23 mouse cellular contexts compared by ENCODE assay signal in the genomic region with DNA sequence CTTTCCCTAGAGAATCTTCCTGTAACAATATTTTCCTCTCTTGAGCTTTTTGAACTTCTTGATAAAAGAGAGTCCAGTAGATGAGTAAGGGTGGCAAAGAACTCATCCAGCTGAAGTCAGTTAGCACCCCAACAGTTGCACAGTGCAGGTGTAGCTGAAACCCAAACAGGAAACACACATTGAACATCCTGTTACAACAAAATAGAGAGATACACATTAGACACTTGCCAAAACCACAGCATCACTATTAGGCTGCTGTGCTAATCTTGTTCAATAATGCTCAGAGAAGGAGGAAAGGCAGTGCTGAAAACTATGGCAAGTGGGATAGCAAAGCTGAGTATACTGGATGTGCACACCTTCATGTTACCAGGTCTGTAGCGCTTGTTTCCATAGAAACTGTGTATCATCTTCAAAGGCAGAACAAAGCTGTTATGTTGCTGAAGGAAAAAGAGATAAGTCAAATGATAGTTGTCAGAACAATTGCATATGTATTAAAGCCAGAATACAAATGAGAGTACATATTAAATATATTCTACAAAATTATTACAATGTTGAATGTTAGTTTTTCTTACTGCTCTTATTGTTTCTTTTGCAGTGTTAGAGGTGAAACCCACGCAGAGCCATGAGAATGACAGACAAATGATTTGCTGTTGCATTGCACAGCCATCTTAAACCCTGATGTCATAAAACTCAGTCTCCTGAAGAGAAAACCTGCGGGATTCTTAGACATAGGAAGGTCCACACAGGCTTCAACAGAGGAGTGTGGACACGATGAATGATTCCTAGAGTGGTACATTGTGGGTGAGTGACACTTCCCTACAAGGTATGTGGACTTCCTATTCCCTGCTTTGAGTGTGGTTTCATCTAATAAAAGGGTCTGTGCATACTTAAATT. TPM values are rescaled to one million over a fixed set of nuclear protein-coding genes. Genes with fewer than 3 reads are reported as not detected.
DNase-seq lines count a peak whose midpoint lies in the region; ATAC-seq and TF ChIP-seq lines count a peak whose summit lies in the region.
"Had no signal": no experiment of that assay in that cellular context is flagged by ENCODE, and none has a peak within 500 bp of the region (broad histone marks: within the 10 kb centered on the region; RNA-seq: fewer than 3 reads in every experiment).

No protein-coding gene starts in this region.

- no peak overlapping the region for H3K27ac ChIP-seq in midbrain, embryonic 14.5 days (replicated peaks; ENCODE audit: low read depth, low read length)
- H3K27ac ChIP-seq in midbrain, embryonic 10.5 days (replicated peaks) = no peak overlapping the region
- no peak overlapping the region for H3K27ac ChIP-seq in midbrain, postnatal 0 days (ENCODE audit: low read depth, low read length)
- no peak overlapping the region for H3K27ac ChIP-seq in lung, postnatal 0 days (ENCODE audit: low read length)
- H3K27ac ChIP-seq: embryonic facial prominence, embryonic 10.5 days; forebrain, embryonic 12.5 days; heart, adult 2 months; hindbrain, embryonic 10.5 days; hindbrain, postnatal 0 days; limb, embryonic 10.5 days; neural tube, embryonic 13.5 days; stomach, embryonic 15.5 days had no signal

- WGBS in midbrain, embryonic 14.5 days = 83% methylated on average over 4 of the region's 4 CpGs
- WGBS in midbrain, embryonic 10.5 days = 87% methylated on average over 4 of the region's 4 CpGs
- WGBS in midbrain, postnatal 0 days = 73% methylated on average over 4 of the region's 4 CpGs
- WGBS in lung, postnatal 0 days = 89% methylated on average over 4 of the region's 4 CpGs

- no peak overlapping the region for H3K4me3 ChIP-seq in midbrain, embryonic 14.5 days (replicated peaks; ENCODE audit: low read depth, low read length)
- no peak overlapping the region for H3K4me3 ChIP-seq in midbrain, embryonic 10.5 days
- no peak overlapping the region for H3K4me3 ChIP-seq in midbrain, postnatal 0 days (ENCODE audit: low read depth, low read length)
- no peak overlapping the region for H3K4me3 ChIP-seq in lung, postnatal 0 days (ENCODE audit: low read depth, low read length)
- H3K4me3 ChIP-seq: embryonic facial prominence, embryonic 10.5 days; forebrain, embryonic 12.5 days; heart, adult 2 months; hindbrain, embryonic 10.5 days; limb, embryonic 10.5 days; neural tube, embryonic 13.5 days; stomach, embryonic 15.5 days had no signal

- no peak overlapping the region for H3K9ac ChIP-seq in midbrain, embryonic 14.5 days (replicated peaks; ENCODE audit: low read length)
- H3K9ac ChIP-seq in midbrain, postnatal 0 days (replicated peaks; ENCODE audit: low read length, poor library complexity, severe bottlenecking) = no peak overlapping the region
- no peak overlapping the region for H3K9ac ChIP-seq in lung, postnatal 0 days (replicated peaks; ENCODE audit: low read depth)
- H3K9ac ChIP-seq: forebrain, embryonic 12.5 days; lung, embryonic 14.5 days; neural tube, embryonic 13.5 days; stomach, embryonic 15.5 days had no signal

- H3K4me2 ChIP-seq in midbrain, embryonic 14.5 days (ENCODE audit: low read length) = no peak overlapping the region
- H3K4me2 ChIP-seq in midbrain, postnatal 0 days (ENCODE audit: low read depth, low read length, poor library complexity, severe bottlenecking) = no peak overlapping the region
- H3K4me2 ChIP-seq in lung, postnatal 0 days (replicated peaks; ENCODE audit: low read depth, low read length) = no peak overlapping the region
- H3K4me2 ChIP-seq: forebrain, embryonic 12.5 days; lung, embryonic 14.5 days; neural tube, embryonic 13.5 days; stomach, embryonic 15.5 days had no signal

- H3K27me3 ChIP-seq in midbrain, embryonic 14.5 days (ENCODE audit: control insufficient read depth, insufficient read depth, low read length) = no peaks in the 10 kb centered on the region
- no peaks in the 10 kb centered on the region for H3K27me3 ChIP-seq in midbrain, embryonic 10.5 days (ENCODE audit: low read depth, poor library complexity, severe bottlenecking)
- H3K27me3 ChIP-seq in midbrain, postnatal 0 days (ENCODE audit: insufficient read depth, low read length) = no peaks in the 10 kb centered on the region
- H3K27me3 ChIP-seq in lung, postnatal 0 days (replicated peaks; ENCODE audit: insufficient read depth, low read length) = no peaks in the 10 kb centered on the region
- H3K27me3 ChIP-seq: CH12.LX; forebrain, embryonic 12.5 days; neural tube, embryonic 13.5 days; stomach, embryonic 15.5 days had no signal

- TF ChIP-seq EP300 in lung, postnatal 0 days (IDR thresholded peaks at IDR 0.05) = no peak

- H3K9me3 ChIP-seq in midbrain, embryonic 14.5 days (ENCODE audit: control insufficient read depth, low read length) = no peaks in the 10 kb centered on the region
- no peaks in the 10 kb centered on the region for H3K9me3 ChIP-seq in midbrain, embryonic 10.5 days (replicated peaks)
- no peaks in the 10 kb centered on the region for H3K9me3 ChIP-seq in midbrain, postnatal 0 days (ENCODE audit: low read length)
- no peaks in the 10 kb centered on the region for H3K9me3 ChIP-seq in lung, postnatal 0 days (ENCODE audit: low read length)
- H3K9me3 ChIP-seq: embryonic facial prominence, embryonic 10.5 days; forebrain, embryonic 12.5 days; hindbrain, embryonic 10.5 days; limb, embryonic 10.5 days; neural tube, embryonic 13.5 days; stomach, embryonic 15.5 days had no signal

- no peaks in the 10 kb centered on the region for H3K4me1 ChIP-seq in midbrain, embryonic 14.5 days (ENCODE audit: control insufficient read depth, insufficient read depth, low read length)
- no peaks in the 10 kb centered on the region for H3K4me1 ChIP-seq in midbrain, embryonic 10.5 days
- no peaks in the 10 kb centered on the region for H3K4me1 ChIP-seq in midbrain, postnatal 0 days (ENCODE audit: insufficient read depth, low read length)
- H3K4me1 ChIP-seq in lung, postnatal 0 days (ENCODE audit: insufficient read depth, low read depth, low read length) = no peaks in the 10 kb centered on the region
- H3K4me1 ChIP-seq: embryonic facial prominence, embryonic 10.5 days; forebrain, embryonic 12.5 days; hindbrain, embryonic 10.5 days; limb, embryonic 10.5 days; neural tube, embryonic 13.5 days; stomach, embryonic 15.5 days had no signal

- H3K36me3 ChIP-seq in midbrain, embryonic 14.5 days (ENCODE audit: control insufficient read depth, insufficient read depth, low read length) = no peaks in the 10 kb centered on the region
- H3K36me3 ChIP-seq in midbrain, embryonic 10.5 days = no peaks in the 10 kb centered on the region
- H3K36me3 ChIP-seq in midbrain, postnatal 0 days (ENCODE audit: insufficient read depth, low read length) = no peaks in the 10 kb centered on the region
- no peaks in the 10 kb centered on the region for H3K36me3 ChIP-seq in lung, postnatal 0 days (ENCODE audit: insufficient read depth, low read length)
- H3K36me3 ChIP-seq: embryonic facial prominence, embryonic 10.5 days; forebrain, embryonic 12.5 days; hindbrain, embryonic 10.5 days; limb, embryonic 10.5 days; neural tube, embryonic 13.5 days; stomach, embryonic 15.5 days had no signal

- DNase-seq in midbrain, embryonic 14.5 days = peak; percentile 37
- DNase-seq in midbrain, embryonic 10.5 days (ENCODE audit: low spot score) = no peak
- DNase-seq in midbrain, postnatal 0 days (ENCODE audit: low spot score) = peak; percentile 24
- DNase-seq in thymus, postnatal 36 days = peak; percentile 38 to 42
- no peak for DNase-seq in layer of hippocampus, adult 11-12 months (ENCODE audit: low spot score)
- DNase-seq in lung, postnatal 0 days (ENCODE audit: low spot score) = no peak
- DNase-seq: cerebellum, adult 2 months; cerebellum, postnatal 36 days; gastrocnemius, postnatal 14 days; heart, adult 2 months; kidney, adult 2 months; kidney, postnatal 10 days; lung, embryonic 14.5 days had no signal

- no peak for TF ChIP-seq CTCF in midbrain, postnatal 0 days (IDR thresholded peaks at IDR 0.05)
- TF ChIP-seq CTCF in lung, postnatal 0 days (IDR thresholded peaks at IDR 0.05) = no peak

- no peak for ATAC-seq in midbrain, embryonic 14.5 days (ENCODE audit: low FRiP score, low TSS enrichment)
- ATAC-seq in activated CD4-positive, CD25-positive, alpha-beta regulatory T cell, adult 4 months = peak; percentile 80
- ATAC-seq in midbrain, postnatal 0 days (ENCODE audit: low FRiP score) = peak; percentile 52; the same call in 1 of the 2 replicates
- ATAC-seq in megakaryocyte progenitor cell, adult 5-6 weeks (replicated peaks; ENCODE audit: poor library complexity) = no peak
- ATAC-seq in lung, postnatal 0 days = no peak
- ATAC-seq: hindbrain, postnatal 0 days had no signal

RNA-seq across cellular contexts. Expression of gene Itga4, which starts 23.9 kb away (rescaled TPM):
- 2.4 and 4.6 TPM in 2 replicates for polyA plus RNA-seq in midbrain, embryonic 14.5 days (2014; fragmentation: Nextera tagmentation; extraction: Ambion mirVana)
- 7.9 and 10.4 TPM in 2 replicates for polyA plus RNA-seq in midbrain, embryonic 10.5 days (2016; fragmentation: Nextera tagmentation; extraction: Ambion mirVana)
- polyA plus RNA-seq in activated CD4-positive, CD25-positive, alpha-beta regulatory T cell, adult 4 months (2017; shearing (Covaris generic)) = 100 to 1,000 TPM; 154 to 180 TPM
- 3.1 and 4.3 TPM in 2 replicates for total RNA-seq in midbrain, postnatal 0 days (2014; rRNA removed)
- 1.4 and 1.5 TPM in 2 replicates for polyA plus RNA-seq in midbrain, postnatal 0 days (2015; fragmentation: Nextera tagmentation; extraction: Ambion mirVana)
- 111 and 140 TPM in 2 replicates for total RNA-seq in megakaryocyte progenitor cell, adult 5-6 weeks (2015)
- 80.4 and 107 TPM in 2 replicates for total RNA-seq in megakaryocyte progenitor cell, adult 5-6 weeks (2017)
- polyA plus RNA-seq in lung, postnatal 0 days (2015; fragmentation: Nextera tagmentation; extraction: Ambion mirVana) = 4.5 and 5.6 TPM in 2 replicates

Comparison
In these comparisons a context has a peak if more than half of its experiments do, and no peak if none do; other contexts are left out.
1. ATAC-seq: peak in activated CD4-positive, CD25-positive, alpha-beta regulatory T cell, adult 4 months (single experiment) and midbrain, postnatal 0 days (single experiment); none in midbrain, embryonic 14.5 days (single experiment), megakaryocyte progenitor cell, adult 5-6 weeks (single experiment) and lung, postnatal 0 days (single experiment).
2. DNase-seq: peak in midbrain, embryonic 14.5 days (single experiment), midbrain, postnatal 0 days (single experiment) and thymus, postnatal 36 days (2 of 2); none in midbrain, embryonic 10.5 days (single experiment), layer of hippocampus, adult 11-12 months (single experiment) and lung, postnatal 0 days (single experiment).
3. RNA of gene Itga4, which starts 23.9 kb away (polyA plus RNA-seq): 154 to 180 TPM in activated CD4-positive, CD25-positive, alpha-beta regulatory T cell, adult 4 months; 7.9 to 10.4 TPM in midbrain, embryonic 10.5 days, 2.4 to 4.6 TPM in midbrain, embryonic 14.5 days, 4.5 to 5.6 TPM in lung, postnatal 0 days and 1.4 to 1.5 TPM in midbrain, postnatal 0 days; every median in the first group is over 10 times any median in the second.